Mouse (Mus musculus) neural tube, embryonic 15.5 days (tissue): ENCODE data around the gene Gm18336. TPM values are rescaled to one million over a fixed set of nuclear protein-coding genes. Genes with fewer than 3 reads are reported as not detected.
"Not testable (repeated sequence)": the region's sequence is repeated elsewhere in the genome, so short reads cannot be mapped to it uniquely, and the experiment has no call there.

Experiments used
- ATAC-seq: fragments of 200-750 bp; cut with Nextera tagmentation; 2 replicates; pipeline ENCODE4 v1.8.0; 2017; ENCODE audit warnings: mild to moderate bottlenecking, moderate TSS enrichment, moderate library complexity; ENCODE audit not compliant: low FRiP score
- H3K27ac ChIP-seq: fragments of 300-500 bp; sonication (generic); replicated peaks from 2 replicates; pipeline ENCODE4 v1.5.1; 2015; ENCODE audit warnings: mild to moderate bottlenecking, inconsistent platforms
- H3K27me3 ChIP-seq: fragments of 300-500 bp; sonication (generic); replicated peaks from 2 replicates; pipeline ENCODE4 v1.6.1; 2015; ENCODE audit warnings: inconsistent platforms
- H3K36me3 ChIP-seq: fragments of 300-500 bp; sonication (generic); 2 replicates; pipeline ENCODE4 v1.6.1; 2015; ENCODE audit warnings: inconsistent platforms
- H3K4me1 ChIP-seq: fragments of 300-500 bp; sonication (generic); 2 replicates; pipeline ENCODE4 v1.6.1; 2015; ENCODE audit warnings: inconsistent platforms
- H3K4me2 ChIP-seq: fragments of 300-500 bp; sonication (generic); 2 replicates; pipeline ENCODE4 v1.6.1; 2015; ENCODE audit warnings: inconsistent platforms, mild to moderate bottlenecking, moderate library complexity
- H3K4me3 ChIP-seq: fragments of 300-500 bp; sonication (generic); replicated peaks from 2 replicates; pipeline ENCODE4 v1.5.1; 2015; ENCODE audit warnings: mild to moderate bottlenecking, inconsistent platforms
- H3K9ac ChIP-seq: fragments of 300-500 bp; sonication (generic); replicated peaks from 2 replicates; pipeline ENCODE4 v1.6.1; 2015; ENCODE audit warnings: mild to moderate bottlenecking, inconsistent platforms
- H3K9me3 ChIP-seq: fragments of 300-500 bp; sonication (generic); replicated peaks from 2 replicates; pipeline ENCODE4 v1.6.1; 2016; ENCODE audit warnings: inconsistent platforms
- WGBS: fragments of 180-500 bp; shearing (Covaris S2); methylation state at CpG from one replicate; pipeline ENCODE4 v1.1.7; 2015; ENCODE audit warnings: mixed read lengths; 5-methylcytosine and 5-hydroxymethylcytosine counted together
- polyA plus RNA-seq: library from polyadenylated mRNA; unstranded; fragments of >200 nt; fragmentation: Nextera tagmentation; extraction: Ambion mirVana; gene quantifications from 2 replicates; pipeline ENCODE4 v1.2.1, GENCODE M21; 2015

Gm18336 gene
- polyA plus RNA-seq: not detected in 2 replicates

DNA sequence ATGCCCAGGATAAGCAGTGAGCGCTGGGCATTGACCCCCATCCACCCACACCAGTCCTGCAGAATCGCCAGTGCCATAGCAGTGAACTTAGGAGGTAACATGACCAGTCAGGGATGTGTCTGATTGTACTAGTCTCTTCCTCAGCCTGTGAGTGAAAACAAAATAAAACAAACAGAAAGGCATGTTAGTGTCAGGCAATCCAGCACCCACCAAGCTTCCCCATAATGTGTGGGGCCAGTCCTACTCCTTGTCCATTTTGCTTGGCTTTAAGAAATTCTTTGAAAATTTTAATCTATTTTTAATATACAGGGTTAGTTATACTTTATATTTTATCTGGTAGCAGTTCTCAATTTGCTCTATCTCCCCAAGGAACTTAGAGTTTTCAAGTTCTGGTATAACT lies at the start of gene Gm18336:
TSS of gene Gm18336 (minus strand) at position 101 of the 400 bp plus-strand sequence.
- H3K27ac ChIP-seq, H3K27me3 ChIP-seq, H3K4me1 ChIP-seq, H3K36me3 ChIP-seq, ATAC-seq, H3K4me2 ChIP-seq, H3K9ac ChIP-seq, H3K4me3 ChIP-seq, H3K9me3 ChIP-seq: not testable (repeated sequence)
- 80% methylated on average over 2 of the region's 2 CpGs for WGBS

GRCm38 (mm10) chrX:73441428-73441827 lies 42.9 kb upstream of the Gm18336 start:
- Histone ChIP-seq H3K4me2 (no peak overlapping the region), H3K4me3 (no peak overlapping the region), H3K27me3 (no peaks in the 10 kb centered on the region), H3K9me3 (no peaks in the 10 kb centered on the region), H3K27ac (no peak overlapping the region), H3K4me1 (no peaks in the 10 kb centered on the region), H3K36me3 (peaks cover 5% of the 10 kb centered on the region; the same call in 1 of the 2 replicates), H3K9ac (no peak overlapping the region)
- 75% methylated on average over 2 of the region's 2 CpGs for WGBS
- ATAC-seq: no peak

- Histone ChIP-seq H3K9ac (no peak within 1 kb of the TSS), H3K27ac (no peak within 1 kb of the TSS), H3K9me3 (no peaks in the 10 kb centered on the region), H3K4me2 (no peak within 1 kb of the TSS), H3K4me3 (no peak within 1 kb of the TSS), H3K27me3 (no peaks in the 10 kb centered on the region), H3K4me1 (no peaks in the 10 kb centered on the region), H3K36me3 (no peaks in the 10 kb centered on the region)
- WGBS: 84% methylated on average over 11 of the region's 11 CpGs
- no peak for ATAC-seq
Observed at GRCm38 (mm10) chrX:73435252-73435651, 36.7 kb upstream of the Gm18336 start, which contains the start of gene Trex2. TSS of gene Trex2 (minus strand) at chrX:73435344.

DNA sequence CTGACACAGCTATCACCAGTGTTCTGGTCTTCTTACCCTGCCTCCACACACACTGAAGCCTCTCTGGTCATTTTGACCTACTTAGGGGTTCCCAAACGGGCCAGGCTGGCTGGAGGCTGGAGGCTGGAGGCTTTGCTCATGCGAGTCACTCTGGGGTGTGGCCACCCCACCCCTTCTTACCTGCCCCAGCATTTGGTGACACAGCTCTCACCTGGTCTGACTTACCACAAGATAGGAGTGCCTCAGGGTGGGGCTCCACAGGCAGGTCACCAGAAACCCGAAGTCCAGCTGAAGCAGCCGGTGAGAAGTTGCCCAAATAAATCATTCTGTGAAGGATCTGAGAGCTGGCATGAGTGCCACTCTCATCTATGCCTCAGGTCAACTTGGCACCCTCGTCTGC lies 34.3 kb upstream of the Gm18336 start:
- no peak overlapping the region for H3K27ac ChIP-seq
- WGBS: 74% methylated on average over 5 of the region's 5 CpGs
- ATAC-seq: no peak

DNA sequence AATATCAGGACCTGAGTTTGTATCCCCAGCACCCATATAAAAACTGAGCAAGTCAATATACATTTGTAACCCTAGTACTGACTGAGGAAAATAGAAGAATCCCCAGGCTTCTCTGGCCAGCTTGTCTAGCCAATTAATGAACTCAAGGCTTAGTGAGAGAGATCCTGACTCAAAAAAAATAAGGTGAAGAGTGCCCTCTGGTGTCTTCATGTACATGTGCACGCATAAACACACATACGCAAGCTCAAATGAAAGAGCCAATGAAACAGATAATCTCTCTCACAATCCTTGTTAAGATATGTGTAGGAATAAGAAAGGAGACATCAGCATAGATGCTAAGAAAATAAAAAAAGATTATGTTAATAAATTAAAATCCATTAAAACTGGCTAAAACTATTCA lies 31.5 kb upstream of the Gm18336 start:
- H3K27me3 ChIP-seq: no peaks in the 10 kb centered on the region
- no peak for ATAC-seq
- no peak overlapping the region for H3K4me2 ChIP-seq
- H3K9me3 ChIP-seq: no peaks in the 10 kb centered on the region
- no peaks in the 10 kb centered on the region for H3K4me1 ChIP-seq
- no peak overlapping the region for H3K27ac ChIP-seq
- 84% methylated on average over 2 of the region's 2 CpGs for WGBS
- H3K9ac ChIP-seq: no peak overlapping the region
- H3K4me3 ChIP-seq: no peak overlapping the region
- H3K36me3 ChIP-seq: no peaks in the 10 kb centered on the region

More for the DNA sequence above, 34.3 kb upstream of the Gm18336 start:
- Histone ChIP-seq H3K4me2 (no peak overlapping the region), H3K36me3 (no peaks in the 10 kb centered on the region), H3K9ac (no peak overlapping the region), H3K4me1 (no peaks in the 10 kb centered on the region), H3K9me3 (no peaks in the 10 kb centered on the region), H3K4me3 (no peak overlapping the region), H3K27me3 (no peaks in the 10 kb centered on the region)

GRCm38 (mm10) chrX:73412767-73413166 lies 14.2 kb upstream of the Gm18336 start:
- no peak overlapping the region for H3K4me3 ChIP-seq
- H3K9ac ChIP-seq: no peak overlapping the region
- H3K9me3 ChIP-seq: no peaks in the 10 kb centered on the region
- 22% methylated on average over 1 of the region's 1 CpGs for WGBS
- no peaks in the 10 kb centered on the region for H3K4me1 ChIP-seq
- no peak overlapping the region for H3K27ac ChIP-seq
- H3K27me3 ChIP-seq: no peaks in the 10 kb centered on the region
- H3K4me2 ChIP-seq: no peak overlapping the region
- ATAC-seq: no peak
- no peaks in the 10 kb centered on the region for H3K36me3 ChIP-seq

GRCm38 (mm10) chrX:73410880-73411517 lies 12.5 kb upstream of the Gm18336 start, which contains the start of gene Zfp92:
TSS of gene Zfp92 (plus strand) at chrX:73411096.
- Histone ChIP-seq H3K4me2 (peak within 1 kb of the TSS; percentile 60), H3K27ac (no peak within 1 kb of the TSS), H3K4me1 (no peaks in the 10 kb centered on the region), H3K9ac (peak within 1 kb of the TSS; percentile 32; the same call in 1 of the 2 replicates), H3K4me3 (peak within 1 kb of the TSS; percentile 40), H3K27me3 (no peaks in the 10 kb centered on the region), H3K9me3 (no peaks in the 10 kb centered on the region), H3K36me3 (no peaks in the 10 kb centered on the region)
- 25% methylated on average over 20 of the region's 20 CpGs for WGBS
- peak; percentile 78 for ATAC-seq

GRCm38 (mm10) chrX:73401616-73402015 lies 3.1 kb upstream of the Gm18336 start:
- Histone ChIP-seq H3K27ac (no peak overlapping the region), H3K4me2 (no peak overlapping the region), H3K9me3 (no peaks in the 10 kb centered on the region), H3K27me3 (no peaks in the 10 kb centered on the region), H3K36me3 (no peaks in the 10 kb centered on the region), H3K4me3 (no peak overlapping the region), H3K9ac (no peak overlapping the region), H3K4me1 (no peaks in the 10 kb centered on the region)
- 94% methylated on average over 12 of the region's 12 CpGs for WGBS
- no peak for ATAC-seq

DNA sequence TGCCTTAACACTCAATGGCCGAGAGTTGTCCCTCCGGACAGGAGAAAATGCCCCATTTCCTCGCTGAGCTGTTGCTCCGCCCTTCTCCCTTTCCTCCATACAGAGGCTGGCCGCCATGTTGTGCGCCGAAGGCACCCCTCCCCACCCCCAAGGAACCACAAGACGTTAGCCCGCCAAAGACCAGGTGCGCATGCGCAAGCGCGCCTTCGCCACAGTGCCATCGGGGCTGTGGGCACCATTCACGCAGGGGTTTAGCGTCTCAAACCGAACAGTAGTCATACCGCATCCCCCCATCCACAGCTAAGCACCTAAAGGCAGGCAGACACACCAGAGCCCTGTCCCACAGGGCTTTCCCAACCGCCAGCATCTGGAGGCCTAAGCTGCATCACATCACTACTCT lies 2.4 kb upstream of the Gm18336 start:
- no peak overlapping the region for H3K9ac ChIP-seq
- no peak overlapping the region for H3K4me2 ChIP-seq
- H3K4me3 ChIP-seq: no peak overlapping the region
- H3K27ac ChIP-seq: no peak overlapping the region
- no peaks in the 10 kb centered on the region for H3K9me3 ChIP-seq
- H3K4me1 ChIP-seq: no peaks in the 10 kb centered on the region
- WGBS: 91% methylated on average over 20 of the region's 20 CpGs
- no peak for ATAC-seq
- H3K36me3 ChIP-seq: no peaks in the 10 kb centered on the region
- H3K27me3 ChIP-seq: no peaks in the 10 kb centered on the region

GRCm38 (mm10) chrX:73396446-73396845 lies 2.1 kb downstream of the Gm18336 start:
- H3K4me2 ChIP-seq: no peak overlapping the region
- no peaks in the 10 kb centered on the region for H3K4me1 ChIP-seq
- H3K9me3 ChIP-seq: no peaks in the 10 kb centered on the region
- ATAC-seq: no peak
- no peak overlapping the region for H3K4me3 ChIP-seq
- no peaks in the 10 kb centered on the region for H3K27me3 ChIP-seq
- no peak overlapping the region for H3K27ac ChIP-seq
- 100% methylated on average over 1 of the region's 1 CpGs for WGBS
- H3K36me3 ChIP-seq: no peaks in the 10 kb centered on the region
- H3K9ac ChIP-seq: no peak overlapping the region

GRCm38 (mm10) chrX:73391481-73391880 lies 7.1 kb downstream of the Gm18336 start:
- Histone ChIP-seq H3K27me3 (no peaks in the 10 kb centered on the region), H3K4me3 (no peak overlapping the region), H3K4me2 (no peak overlapping the region), H3K36me3 (no peaks in the 10 kb centered on the region), H3K9me3 (no peaks in the 10 kb centered on the region), H3K4me1 (no peaks in the 10 kb centered on the region), H3K9ac (no peak overlapping the region), H3K27ac (no peak overlapping the region)
- 89% methylated on average over 4 of the region's 4 CpGs for WGBS
- no peak for ATAC-seq

DNA sequence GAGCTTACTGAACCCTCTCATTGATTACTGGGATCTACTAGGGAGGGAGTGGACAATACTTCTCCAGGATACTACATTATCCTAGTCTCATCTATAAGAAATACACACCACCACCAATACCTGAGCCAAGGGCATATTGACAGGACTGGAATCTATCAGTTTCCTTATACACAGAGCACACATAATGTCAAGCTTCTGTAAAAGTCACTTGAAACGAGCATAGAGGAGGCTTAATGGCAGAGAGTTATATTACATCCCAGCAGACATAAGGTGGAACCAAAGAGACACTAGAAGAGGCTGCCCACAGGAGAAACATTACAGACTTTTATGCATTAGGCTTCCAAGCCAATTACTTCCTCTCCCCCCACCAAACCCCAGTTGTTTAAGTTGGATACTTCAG lies 13.6 kb downstream of the Gm18336 start:
- Histone ChIP-seq H3K9ac (no peak overlapping the region), H3K27ac (no peak overlapping the region), H3K27me3 (no peaks in the 10 kb centered on the region), H3K4me1 (no peaks in the 10 kb centered on the region), H3K9me3 (no peaks in the 10 kb centered on the region), H3K4me2 (no peak overlapping the region), H3K36me3 (no peaks in the 10 kb centered on the region), H3K4me3 (no peak overlapping the region)
- no peak for ATAC-seq
- 38% methylated on average over 1 of the region's 1 CpGs for WGBS
